Mouse (Mus musculus) inflammation-experienced regulatory T-cells, adult 6 months (primary cell): ENCODE measurements around the gene Nol3. TPM values are rescaled to one million over a fixed set of nuclear protein-coding genes. Genes with fewer than 3 reads are reported as not detected.
"Not testable (repeated sequence)": the region's sequence is repeated elsewhere in the genome, so short reads cannot be mapped to it uniquely, and the experiment has no call there.

ENCODE experiments used
- ATAC-seq: one replicate; pipeline ENCODE4 v1.8.0; 2017
- polyA plus RNA-seq, 3 experiments: library from polyadenylated mRNA; unstranded; fragments of 100-300 nt; shearing (Covaris generic); gene quantifications; one replicate each; pipeline ENCODE4 v1.2.1; 2017

Gene Nol3
- under 1 TPM in 1 of 3 experiments, not detected in 2; 0.26 TPM for polyA plus RNA-seq

- ATAC-seq = no peak
Measured at GRCm38 (mm10) chr8:105275840-105276239, at the start of gene Nol3. Nol3 (plus strand) TSS chr8:105276140.

GRCm38 (mm10) chr8:105231503-105232320 is 44.2 kb upstream of the Nol3 start:
- no peak for ATAC-seq

- ATAC-seq = not testable (repeated sequence)
Measured at GRCm38 (mm10) chr8:105232321-105232693, 43.6 kb upstream of the Nol3 start.

GRCm38 (mm10) chr8:105233126-105233935 is 42.6 kb upstream of the Nol3 start:
- no peak for ATAC-seq

DNA sequence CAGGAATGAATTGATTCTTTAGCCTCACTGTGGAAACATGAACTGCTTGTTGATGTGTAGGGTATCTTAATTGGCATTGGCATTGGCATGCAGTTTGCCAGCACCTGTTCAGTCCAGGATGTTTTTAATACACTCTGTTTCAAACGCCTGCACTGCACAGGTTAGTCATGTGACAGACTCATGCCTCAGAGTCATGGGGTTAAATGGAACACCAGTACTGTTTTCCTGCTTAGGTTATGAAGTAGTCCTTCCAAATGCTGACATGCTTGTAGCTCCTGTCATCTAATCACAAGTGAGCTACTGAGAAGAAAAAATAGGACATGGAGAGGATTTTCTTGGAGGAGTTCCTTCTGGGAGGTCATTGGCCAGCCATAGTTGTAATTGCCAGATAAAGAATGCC is 40.7 kb upstream of the Nol3 start:
- ATAC-seq = no peak

DNA sequence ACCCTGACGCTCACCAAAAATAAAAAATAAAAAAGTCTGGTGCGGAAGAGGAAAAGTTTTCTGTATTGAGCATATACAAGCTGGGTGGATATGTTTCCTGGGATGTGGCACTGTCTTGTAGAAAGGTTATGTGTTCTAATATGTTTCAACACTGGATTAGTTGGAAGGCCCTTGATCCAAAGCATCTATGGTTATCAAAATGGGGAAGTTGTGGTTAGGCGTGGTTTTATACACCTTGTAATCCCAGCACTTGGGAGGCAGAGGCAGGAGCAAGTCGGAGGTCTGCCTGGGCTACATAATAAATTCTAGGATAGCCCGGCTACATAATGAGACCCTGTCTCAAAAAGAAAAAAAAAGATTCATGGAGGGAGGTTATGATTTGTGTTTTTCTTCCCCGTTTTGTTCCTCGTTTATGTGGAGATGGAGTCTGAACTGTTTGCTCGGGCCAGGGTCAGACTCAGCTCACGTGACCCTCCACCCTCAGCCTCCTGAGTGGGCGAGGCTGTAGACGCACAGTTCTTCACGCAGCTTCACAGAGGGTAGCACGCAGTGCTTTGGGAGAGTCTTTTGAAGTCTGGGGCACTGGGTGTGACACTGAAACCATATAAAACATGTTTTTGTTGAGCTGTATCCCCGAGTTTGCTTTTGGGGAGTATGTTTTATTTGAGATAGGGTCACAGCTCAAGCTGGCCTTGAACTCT is 38.3 kb upstream of the Nol3 start:
- no peak for ATAC-seq

GRCm38 (mm10) chr8:105241016-105241415 is 34.9 kb upstream of the Nol3 start:
- no peak for ATAC-seq

GRCm38 (mm10) chr8:105251954-105252353 is 24.0 kb upstream of the Nol3 start:
- no peak for ATAC-seq

GRCm38 (mm10) chr8:105252680-105253537 is 23.0 kb upstream of the Nol3 start:
- no peak for ATAC-seq

DNA sequence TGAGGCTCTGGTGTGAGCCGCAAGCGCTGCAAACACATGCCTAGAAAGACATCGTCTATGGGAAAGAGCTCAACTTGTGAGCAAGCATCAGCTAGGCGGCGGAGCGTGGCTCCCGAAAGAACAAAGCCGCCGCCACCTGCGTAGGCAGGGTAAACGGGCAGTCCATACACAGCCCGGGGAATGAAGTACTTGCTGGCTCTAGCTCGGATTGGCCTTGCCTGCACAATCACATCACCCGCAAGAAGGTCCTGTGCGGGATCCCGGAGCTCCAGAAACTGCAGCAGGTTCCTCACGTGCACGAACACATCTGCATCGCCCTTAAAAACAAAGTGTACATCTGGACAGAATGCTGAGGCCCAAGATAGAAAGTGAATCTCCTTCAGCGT is 22.2 kb upstream of the Nol3 start:
- peak; percentile 4 for ATAC-seq

GRCm38 (mm10) chr8:105254152-105254965 is 21.6 kb upstream of the Nol3 start:
- peak; percentile 86 for ATAC-seq

GRCm38 (mm10) chr8:105254966-105255350 is 21.0 kb upstream of the Nol3 start, which contains the start of gene B3gnt9:
B3gnt9 (minus strand) TSS chr8:105255153.
- ATAC-seq = peak; percentile 47

GRCm38 (mm10) chr8:105257318-105258114 is 18.4 kb upstream of the Nol3 start:
- ATAC-seq = no peak

GRCm38 (mm10) chr8:105258911-105259720 is 16.8 kb upstream of the Nol3 start:
- ATAC-seq = no peak

DNA sequence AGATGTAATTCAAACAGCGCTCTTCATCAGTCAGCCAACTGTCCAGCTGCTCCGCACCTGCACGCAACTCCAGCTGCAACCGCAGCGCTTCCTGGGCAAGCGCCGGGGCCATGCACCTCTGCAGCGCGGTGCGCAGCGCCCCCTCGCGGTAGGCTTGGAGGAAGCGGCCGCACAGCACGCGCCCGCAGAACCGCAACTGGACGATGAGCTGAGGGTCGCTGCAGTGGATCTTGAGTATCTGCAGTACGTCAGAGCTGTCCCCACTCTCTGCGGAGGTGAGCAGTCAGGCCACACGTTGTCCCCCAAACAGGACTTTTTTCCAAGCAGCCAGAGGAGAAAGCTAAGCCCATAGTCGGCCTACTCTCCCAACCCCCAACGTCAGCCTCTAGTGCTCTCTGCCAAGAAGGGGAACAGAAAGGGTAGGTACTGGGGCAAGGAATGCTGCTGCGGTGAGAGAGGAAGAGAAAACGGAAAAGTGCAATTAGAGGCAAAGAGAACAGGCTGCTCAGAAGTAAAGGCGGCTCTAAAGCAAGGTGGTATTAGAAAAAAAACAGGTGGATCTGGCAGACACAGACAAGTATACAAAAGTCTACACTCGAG is 16.1 kb upstream of the Nol3 start:
- ATAC-seq = peak; percentile 38

GRCm38 (mm10) chr8:105260371-105261099 is 15.4 kb upstream of the Nol3 start:
- no peak for ATAC-seq

DNA sequence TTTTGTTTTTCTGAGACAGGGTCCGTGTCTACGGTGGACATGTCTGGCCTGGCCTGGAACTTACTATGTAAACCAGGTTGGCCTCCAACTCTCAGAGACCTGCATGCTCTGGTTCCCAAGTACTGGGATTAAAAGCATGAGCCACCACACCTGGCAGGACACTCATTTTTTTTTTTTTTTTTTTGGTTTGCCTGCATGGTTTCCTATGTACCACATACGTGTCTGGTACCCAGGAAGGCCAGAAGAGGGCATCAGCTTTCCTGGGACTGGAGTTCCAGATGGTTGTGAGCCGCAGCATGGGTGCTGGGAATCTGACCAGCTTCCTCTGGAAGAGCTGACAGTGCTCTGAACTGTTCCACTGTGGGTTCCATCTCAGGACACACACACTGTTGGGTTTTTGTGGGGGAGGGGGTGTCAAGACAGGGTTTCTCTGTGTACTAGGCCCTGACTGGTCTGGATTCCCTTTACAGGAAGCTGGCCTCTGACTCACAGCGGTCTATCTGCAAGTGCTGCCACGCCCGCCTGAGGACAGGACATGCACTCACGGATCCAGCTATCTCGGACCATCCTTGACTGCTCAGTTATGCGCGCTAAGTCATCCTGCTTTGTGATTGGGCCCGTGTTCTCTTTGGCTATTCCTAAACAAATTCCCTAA is 14.5 kb upstream of the Nol3 start:
- ATAC-seq = no peak
